Mouse (Mus musculus) hindbrain, postnatal 0 days (tissue): ENCODE data around the gene Catsperd. TPM values are rescaled to one million over a fixed set of nuclear protein-coding genes. Genes with fewer than 3 reads are reported as not detected.
"Not testable (repeated sequence)": the region's sequence is repeated elsewhere in the genome, so short reads cannot be mapped to it uniquely, and the experiment has no call there.

Source experiments
- ATAC-seq: fragments of 200-750 bp; cut with Nextera tagmentation; 2 replicates; pipeline ENCODE4 v1.8.0; 2017; ENCODE audit warnings: mild to moderate bottlenecking, moderate TSS enrichment, moderate library complexity
- DNase-seq: peaks from one replicate; pipeline ENCODE4 v3.0.0-alpha.2; 2015; ENCODE audit warnings: low spot score
- H3K27ac ChIP-seq: fragments of 300-500 bp; sonication (generic); 2 replicates; pipeline ENCODE4 v1.5.1; 2014; ENCODE audit warnings: mild to moderate bottlenecking
- H3K27me3 ChIP-seq: fragments of 300-500 bp; sonication (generic); 2 replicates; pipeline ENCODE4 v1.6.1; 2014; ENCODE audit warnings: low read length, mixed read lengths; ENCODE audit not compliant: insufficient read depth
- H3K36me3 ChIP-seq: fragments of 300-500 bp; sonication (generic); 2 replicates; pipeline ENCODE4 v1.6.1; 2014; ENCODE audit warnings: low read length, mixed read lengths; ENCODE audit not compliant: insufficient read depth
- H3K4me1 ChIP-seq: fragments of 300-500 bp; sonication (generic); 2 replicates; pipeline ENCODE4 v1.6.1; 2014; ENCODE audit warnings: antibody characterized with exemption, low read length, mixed read lengths; ENCODE audit not compliant: insufficient read depth
- H3K4me2 ChIP-seq: fragments of 300-500 bp; sonication (generic); 2 replicates; pipeline ENCODE4 v1.6.1; 2014; ENCODE audit warnings: low read depth, mild to moderate bottlenecking, low read length, moderate library complexity, mixed read lengths
- H3K4me3 ChIP-seq: fragments of 300-500 bp; sonication (generic); 2 replicates; pipeline ENCODE4 v1.5.1; 2014; ENCODE audit warnings: low read length
- H3K9ac ChIP-seq: fragments of 300-500 bp; sonication (generic); replicated peaks from 2 replicates; pipeline ENCODE4 v1.6.1; 2014; ENCODE audit warnings: mild to moderate bottlenecking, low read length, moderate library complexity, mixed read lengths
- H3K9me3 ChIP-seq: fragments of 300-500 bp; sonication (generic); 2 replicates; pipeline ENCODE4 v1.6.1; 2016; ENCODE audit warnings: low read length, mixed read lengths
- CTCF ChIP-seq: IDR thresholded peaks from 2 replicates; pipeline ENCODE4 v1.5.1; 2016; ENCODE audit warnings: antibody characterized with exemption, control low read depth, low read depth
- WGBS: fragments of 180-500 bp; shearing (Covaris S2); extraction: QIAGEN DNeasy Blood & Tissue Kit; methylation state at CpG from one replicate; pipeline ENCODE4 v1.1.7; 2014; 5-methylcytosine and 5-hydroxymethylcytosine counted together
- polyA plus RNA-seq: library from polyadenylated mRNA; unstranded; fragments of >200 nt; fragmentation: Nextera tagmentation; extraction: Ambion mirVana; gene quantifications from 2 replicates; pipeline ENCODE4 v1.2.1, GENCODE M21; 2015
- total RNA-seq: library from RNA; depleted of rRNA; stranded (reverse); fragments of >200 nt; gene quantifications from 2 replicates; pipeline ENCODE4 v1.2.3, GENCODE M21; 2014

Gene Catsperd
- total and polyA plus RNA-seq, 2 experiments from 2014 or later, result 1.2 to 2.4 TPM

GRCm38 (mm10) chr17:56611861-56612564 lies 15.9 kb upstream of the Catsperd start:
- peaks cover 20% of the 10 kb centered on the region for H3K36me3 ChIP-seq
- no peak for TF ChIP-seq CTCF
- no peaks in the 10 kb centered on the region for H3K9me3 ChIP-seq
- no peak for ATAC-seq
- 16% methylated on average over 14 of the region's 14 CpGs for WGBS
- H3K4me2 ChIP-seq, result no peak overlapping the region
- H3K4me1 ChIP-seq, result peaks cover 8% of the 10 kb centered on the region; the same call in 1 of the 2 replicates
- H3K9ac ChIP-seq, result no peak overlapping the region
- H3K27me3 ChIP-seq, result no peaks in the 10 kb centered on the region
- DNase-seq, result no peak
- H3K4me3 ChIP-seq, result no peak overlapping the region
- H3K27ac ChIP-seq, result no peak overlapping the region

DNA sequence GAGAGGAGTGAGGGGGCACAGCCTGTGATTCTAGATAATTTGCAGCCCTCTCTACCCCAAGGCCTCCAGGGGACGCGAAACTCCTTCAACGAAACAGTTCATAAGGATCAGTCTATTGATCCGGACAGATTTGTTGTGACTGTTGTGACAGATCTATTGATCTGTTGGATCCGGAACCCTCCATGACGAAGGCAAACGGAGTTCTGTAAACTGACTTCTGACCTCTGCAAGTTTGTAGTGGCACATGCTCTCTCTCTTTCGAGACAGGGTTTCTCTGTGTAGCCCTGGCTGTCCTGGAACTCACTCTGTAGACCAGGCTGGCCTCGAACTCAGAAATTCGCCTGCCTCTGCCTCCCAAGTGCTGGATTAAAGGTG lies 15.4 kb upstream of the Catsperd start:
- not testable (repeated sequence) for H3K9ac ChIP-seq, DNase-seq, H3K27ac ChIP-seq, H3K4me3 ChIP-seq, H3K4me1 ChIP-seq, ATAC-seq, H3K4me2 ChIP-seq, H3K27me3 ChIP-seq, H3K9me3 ChIP-seq
- H3K36me3 ChIP-seq, result peaks cover 21% of the 10 kb centered on the region
- 80% methylated on average over 10 of the region's 10 CpGs for WGBS

DNA sequence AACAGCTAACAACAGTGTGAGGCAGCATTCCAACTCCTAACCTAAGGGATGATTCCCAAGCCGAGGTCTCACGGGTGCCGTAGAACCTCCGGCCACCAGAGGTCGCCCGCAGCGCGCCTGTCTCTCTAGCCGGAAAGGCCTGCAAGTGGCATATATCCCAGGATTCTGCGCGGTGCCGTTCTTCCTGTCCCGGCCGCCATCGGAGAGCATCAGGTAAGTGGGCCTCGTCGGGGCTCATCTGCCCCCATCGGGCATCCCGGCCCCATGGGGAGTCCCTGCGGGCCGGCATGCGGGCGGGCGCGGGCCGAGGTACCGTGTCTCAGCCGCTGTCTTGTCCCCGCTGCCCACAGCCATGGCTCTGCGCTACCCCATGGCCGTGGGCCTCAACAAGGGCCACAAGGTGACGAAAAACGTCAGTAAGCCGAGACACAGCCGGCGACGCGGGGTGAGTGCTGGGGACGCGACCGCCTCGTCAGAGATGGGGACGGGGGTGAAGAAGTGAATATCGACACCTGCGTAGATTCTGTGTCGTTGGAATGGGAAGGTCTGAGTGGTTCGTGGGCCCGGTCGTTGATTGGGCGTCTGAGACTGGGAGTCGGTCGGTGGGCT lies 14.6 kb upstream of the Catsperd start, which contains the start of gene Rpl36:
Gene Rpl36 (plus strand): TSS at position 181 of the 609 bp plus-strand sequence.
- Histone ChIP-seq H3K4me2 (peak within 1 kb of the TSS; percentile 77), H3K4me1 (peaks cover 7% of the 10 kb centered on the region; the same call in 1 of the 2 replicates), H3K27ac (peak within 1 kb of the TSS; percentile 97), H3K27me3 (no peaks in the 10 kb centered on the region), H3K4me3 (peak within 1 kb of the TSS; percentile 65), H3K9ac (peak within 1 kb of the TSS; percentile 71), H3K9me3 (no peaks in the 10 kb centered on the region), H3K36me3 (peaks cover 28% of the 10 kb centered on the region)
- ATAC-seq (peak; percentile 71), DNase-seq (peak; percentile 96)
- WGBS, result 1% methylated on average over 52 of the region's 52 CpGs
- TF ChIP-seq CTCF, result peak; percentile 95

DNA sequence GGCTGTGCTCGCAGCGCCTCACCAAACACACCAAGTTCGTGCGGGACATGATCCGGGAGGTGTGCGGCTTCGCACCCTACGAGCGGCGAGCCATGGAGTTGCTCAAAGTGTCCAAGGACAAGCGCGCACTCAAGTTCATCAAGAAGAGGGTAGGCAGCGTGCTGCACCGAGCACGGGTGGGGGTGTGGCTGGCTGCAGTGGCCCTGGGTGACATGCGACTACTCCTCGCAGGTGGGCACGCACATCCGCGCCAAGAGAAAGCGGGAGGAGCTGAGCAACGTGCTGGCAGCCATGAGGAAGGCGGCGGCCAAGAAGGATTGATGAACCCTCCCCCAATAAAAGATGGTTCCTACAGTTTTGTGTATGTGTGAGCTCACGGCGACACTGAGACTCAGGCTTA lies 14.1 kb upstream of the Catsperd start:
- WGBS, result under 1% methylated on average over 24 of the region's 26 CpGs
- H3K4me3 ChIP-seq, result peak overlapping the region; percentile 65
- not testable (repeated sequence) for ATAC-seq, H3K27me3 ChIP-seq, H3K9me3 ChIP-seq, H3K4me1 ChIP-seq, DNase-seq
- H3K36me3 ChIP-seq, result peaks cover 34% of the 10 kb centered on the region
- peak overlapping the region; percentile 97 for H3K27ac ChIP-seq
- peak overlapping the region; percentile 71 for H3K9ac ChIP-seq
- peak overlapping the region; percentile 77 for H3K4me2 ChIP-seq

DNA sequence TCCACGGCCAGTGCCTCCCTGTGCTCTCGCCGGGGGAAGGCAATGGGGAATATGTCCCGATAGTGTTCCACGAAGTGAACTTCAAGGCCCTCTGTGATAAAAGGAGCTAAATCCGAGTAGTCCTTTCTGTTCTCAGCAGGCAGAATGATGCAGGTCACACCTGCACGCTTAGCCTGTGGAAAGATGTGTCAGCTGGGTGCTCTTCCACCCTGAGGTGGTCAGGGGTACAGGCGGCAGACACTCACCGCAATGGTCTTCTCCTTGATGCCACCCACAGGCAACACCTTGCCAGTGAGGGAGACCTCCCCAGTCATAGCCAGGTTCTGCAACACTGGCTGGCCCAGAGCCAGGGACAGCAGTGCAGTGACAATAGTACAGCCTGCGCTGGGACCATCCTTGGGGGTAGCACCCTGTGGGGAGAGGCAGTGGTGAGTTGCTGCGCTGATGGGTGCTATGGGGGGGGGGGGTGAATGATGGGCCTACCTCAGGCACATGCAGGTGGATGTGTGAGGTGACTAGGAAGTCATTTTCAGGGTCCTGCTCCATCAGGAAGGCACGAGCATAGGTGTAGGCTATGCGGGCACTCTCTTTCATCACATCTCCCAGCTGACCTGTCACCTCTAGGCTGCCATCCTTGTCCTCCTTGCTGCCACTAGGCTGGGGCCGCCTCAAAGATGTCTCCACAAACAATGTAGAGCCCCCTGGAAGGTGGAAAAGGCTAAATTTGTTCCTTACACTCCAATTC lies 13.4 kb upstream of the Catsperd start:
- Histone ChIP-seq H3K36me3 (peaks cover 40% of the 10 kb centered on the region), H3K4me2 (peak overlapping the region; percentile 77), H3K27me3 (no peaks in the 10 kb centered on the region), H3K9ac (peak overlapping the region; percentile 71), H3K4me1 (no peaks in the 10 kb centered on the region), H3K9me3 (no peaks in the 10 kb centered on the region), H3K27ac (peak overlapping the region; percentile 97; the same call in 1 of the 2 replicates), H3K4me3 (peak overlapping the region; percentile 65)
- ATAC-seq, result no peak
- no peak for TF ChIP-seq CTCF
- DNase-seq, result peak; percentile 22
- 28% methylated on average over 14 of the region's 14 CpGs for WGBS

DNA sequence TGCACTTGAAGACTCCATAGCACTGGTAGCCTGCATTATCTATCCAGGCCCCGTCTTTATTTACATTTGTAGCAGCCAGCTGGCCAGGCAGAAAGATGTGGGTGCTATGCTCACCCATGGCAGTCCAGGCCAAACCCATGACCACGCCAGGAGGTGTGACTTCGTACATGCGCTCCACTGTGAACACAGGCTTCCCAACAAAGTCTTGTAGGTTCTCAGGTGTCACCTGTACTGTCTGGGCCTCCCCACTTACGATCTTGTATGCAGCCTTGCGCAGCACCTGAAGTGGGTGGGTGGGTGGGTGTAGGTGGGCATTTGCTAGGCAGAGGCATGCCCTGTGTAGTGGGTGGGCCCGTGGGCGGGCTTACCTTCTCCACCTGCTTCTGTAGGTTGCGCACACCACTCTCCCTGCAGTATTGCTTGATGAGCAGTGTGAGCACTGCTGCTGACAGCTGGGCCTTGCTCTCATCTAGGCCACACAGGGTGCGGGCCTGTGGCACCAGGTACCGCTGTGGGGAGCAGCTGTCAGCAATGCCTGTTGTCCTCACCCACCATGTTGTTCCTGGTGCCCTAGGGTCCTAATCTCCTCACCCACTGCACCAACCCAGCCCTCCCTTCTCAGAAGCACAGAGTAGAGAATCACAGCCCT lies 12.7 kb upstream of the Catsperd start:
- Histone ChIP-seq H3K4me1 (no peaks in the 10 kb centered on the region), H3K4me3 (no peak overlapping the region), H3K36me3 (peaks cover 47% of the 10 kb centered on the region), H3K9ac (peak overlapping the region; percentile 71; the same call in 1 of the 2 replicates), H3K9me3 (no peaks in the 10 kb centered on the region), H3K4me2 (no peak overlapping the region), H3K27ac (no peak overlapping the region), H3K27me3 (no peaks in the 10 kb centered on the region)
- no peak for ATAC-seq
- TF ChIP-seq CTCF, result no peak
- no peak for DNase-seq
- 86% methylated on average over 11 of the region's 11 CpGs for WGBS
